Mouse (Mus musculus) ES-E14 (cell line): ENCODE results near the gene Zfpm1.

ENCODE experiments used
- CHD2 ChIP-seq: IDR thresholded peaks from 2 replicates; pipeline ENCODE4 v1.6.1; 2014; ENCODE audit warnings: mild to moderate bottlenecking, low read depth, low read length, inconsistent platforms
- ZC3H11A ChIP-seq: IDR thresholded peaks from 2 replicates; pipeline ENCODE4 v1.6.1; 2012; ENCODE audit warnings: low read depth, mild to moderate bottlenecking, inconsistent platforms, low read length, borderline replicate concordance

- TF ChIP-seq CHD2 (no peak), ZC3H11A (no peak)
Measured at GRCm38 (mm10) chr8:122335638-122336250, 53.8 kb downstream of the Zfpm1 start.
